Mouse (Mus musculus) testis, postnatal 14 days (tissue): Measurements from ENCODE around the gene Mal.
"Not testable (repeated sequence)": the region's sequence is repeated elsewhere in the genome, so short reads cannot be mapped to it uniquely, and the experiment has no call there.

Experiments
- DNase-seq: peaks from one replicate; pipeline ENCODE4 v3.0.0; 2021; ENCODE audit warnings: low spot score

The Mal gene

GRCm38 (mm10) chr2:127624786-127625185, 31.7 kb downstream of the Mal start:
- DNase-seq: no peak

- DNase-seq: no peak
These were observed 34.4 kb downstream of the Mal start for GRCm38 (mm10) chr2:127622065-127622464.

- DNase-seq: no peak
These were observed 37.2 kb downstream of the Mal start for GRCm38 (mm10) chr2:127619311-127619710.

DNA sequence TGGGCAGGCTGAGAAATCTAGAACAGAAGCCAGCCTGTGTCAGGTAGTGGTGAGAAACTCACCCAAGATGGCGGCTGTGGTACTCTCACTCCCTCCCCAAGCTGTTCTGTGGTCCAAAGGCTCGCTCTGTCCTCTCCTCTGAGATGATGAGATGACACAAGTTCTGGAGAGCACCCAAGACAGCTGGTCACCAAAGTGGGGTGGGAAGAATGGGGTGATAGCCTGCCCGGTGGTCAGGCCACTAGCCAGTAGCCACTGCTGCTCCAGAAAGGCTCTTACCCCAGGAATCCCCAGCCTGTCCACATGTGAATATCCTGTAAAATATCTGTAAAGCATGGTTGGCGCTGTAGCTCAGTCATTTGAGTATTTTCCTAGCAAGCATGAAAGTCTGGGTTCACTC, 44.2 kb downstream of the Mal start:
- no peak for DNase-seq

- DNase-seq: no peak
These were observed 45.1 kb downstream of the Mal start for GRCm38 (mm10) chr2:127611386-127611785.

- no peak for DNase-seq
These were observed 47.5 kb downstream of the Mal start for GRCm38 (mm10) chr2:127608986-127609385.

DNA sequence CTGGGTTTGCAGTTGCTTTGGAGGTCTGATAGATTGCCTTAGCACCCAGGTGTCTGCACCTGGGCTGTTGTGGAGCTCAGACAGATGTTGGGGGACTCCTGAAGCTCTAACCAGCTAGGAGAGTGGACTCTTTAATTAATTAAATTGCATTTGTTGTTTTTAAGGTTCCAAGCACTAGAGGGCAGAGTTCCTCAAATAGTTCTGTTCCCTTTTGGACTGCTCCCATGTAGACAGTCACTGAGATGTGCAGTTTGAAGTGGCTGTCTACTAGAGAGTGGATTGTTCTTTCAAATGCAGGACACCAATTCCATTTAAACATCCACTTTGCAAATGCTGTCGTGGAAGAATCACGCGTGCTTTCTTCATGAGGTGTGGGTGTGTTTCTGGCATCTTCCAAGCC, 48.3 kb downstream of the Mal start:
- DNase-seq: no peak

DNA sequence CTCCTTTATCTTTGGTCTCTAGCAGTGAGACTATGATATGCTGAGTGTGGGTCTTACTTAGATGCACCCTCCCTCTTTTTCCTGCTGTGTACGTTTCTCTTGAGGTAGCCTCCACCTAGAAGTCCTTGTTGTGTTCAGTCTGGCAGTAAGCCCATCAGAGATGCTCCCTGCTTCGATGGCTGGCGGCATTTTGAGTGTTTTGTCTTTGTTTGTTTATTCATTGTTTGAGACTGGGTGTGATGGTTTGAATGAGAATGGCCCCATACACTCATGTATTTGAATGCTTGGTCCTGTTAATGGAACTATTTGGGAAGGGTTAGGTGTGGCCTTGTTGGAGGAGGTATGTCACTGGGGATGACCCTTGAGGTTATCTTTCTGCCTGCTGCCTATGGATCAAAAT, 51.3 kb downstream of the Mal start:
- DNase-seq: no peak

DNA sequence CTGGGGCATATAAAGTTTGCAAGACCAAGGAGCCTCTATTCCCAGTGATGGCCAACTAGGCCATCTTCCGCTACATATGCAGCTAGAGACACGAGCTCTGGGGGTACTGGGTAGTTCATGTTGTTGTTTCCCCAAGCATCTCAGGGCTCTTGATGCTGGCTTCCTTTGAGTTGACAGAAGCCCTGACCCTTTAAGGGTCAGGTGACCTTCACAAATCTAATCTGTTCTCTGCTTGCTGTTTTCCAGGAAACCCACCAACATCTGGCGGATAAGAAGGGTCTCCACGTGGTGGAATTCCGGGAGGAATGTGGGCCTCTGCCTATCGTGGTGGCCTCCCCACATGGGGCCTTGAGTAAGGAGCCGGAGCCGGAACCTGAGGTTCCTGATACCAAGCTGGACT, 53.1 kb downstream of the Mal start:
- not testable (repeated sequence) for DNase-seq

DNA sequence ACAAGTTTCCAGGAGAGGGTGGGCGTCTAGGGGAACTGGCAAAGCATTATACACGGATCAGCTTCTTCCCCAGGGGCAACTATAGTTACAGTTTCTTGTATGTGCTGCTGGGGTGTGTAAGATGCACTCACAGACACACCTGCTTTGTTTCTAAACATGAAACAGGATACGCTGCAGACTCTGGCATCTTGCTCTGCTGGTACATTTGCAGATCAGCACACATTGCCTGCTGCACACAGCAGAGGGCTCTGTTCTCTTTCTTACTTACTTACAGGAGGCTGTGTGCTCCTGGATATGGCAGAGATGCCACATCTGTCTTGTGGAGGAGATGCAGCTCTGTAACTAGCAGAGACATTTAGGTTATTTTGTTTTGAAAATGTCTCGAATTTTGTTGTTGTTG, 65.7 kb downstream of the Mal start:
- peak; percentile 18 for DNase-seq

- DNase-seq: peak; percentile 52
These were observed 66.3 kb downstream of the Mal start for GRCm38 (mm10) chr2:127590204-127590603.

DNA sequence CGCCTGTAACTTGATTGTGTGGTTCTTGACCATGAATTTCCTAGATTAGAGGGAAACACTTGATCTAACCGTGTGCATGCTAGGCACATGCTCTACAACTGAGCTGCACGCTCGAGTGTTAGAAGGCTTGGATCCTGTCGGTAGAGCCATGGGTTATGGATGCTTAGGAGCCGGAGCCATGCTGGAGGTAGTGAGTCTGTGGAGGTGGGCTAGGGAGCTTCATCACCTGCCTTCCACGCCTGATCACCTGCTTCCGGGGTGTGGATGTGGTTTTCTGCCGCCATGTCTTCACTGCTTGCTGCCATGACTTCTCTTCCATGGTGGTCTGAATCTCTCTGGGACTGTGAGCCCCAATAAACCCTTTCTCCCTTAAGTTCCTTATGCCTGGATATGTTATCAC, 67.6 kb downstream of the Mal start:
- DNase-seq: no peak

DNA sequence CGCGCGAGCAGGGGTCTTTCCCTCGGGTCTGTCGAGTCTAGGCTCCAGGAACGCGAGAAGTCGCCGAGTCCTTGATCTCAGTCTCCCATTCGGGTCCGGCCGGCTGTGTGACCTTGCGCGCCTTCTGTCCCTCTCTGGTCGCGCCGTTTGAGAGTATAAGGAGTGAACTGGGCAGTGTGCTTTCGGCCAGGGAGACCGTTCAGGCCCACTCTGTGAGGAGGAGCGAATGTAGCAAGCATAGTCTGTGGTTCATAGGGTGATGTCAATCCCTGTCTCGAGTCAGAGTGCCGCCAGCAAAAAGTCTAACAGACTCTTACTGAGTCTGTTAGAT, 69.0 kb downstream of the Mal start:
- DNase-seq: no peak

GRCm38 (mm10) chr2:127586694-127587513, 69.6 kb downstream of the Mal start, which contains the start of the genes Zfp661 and Mrps5:
Gene Zfp661, minus strand, starts transcription at chr2:127587094.
Gene Mrps5, plus strand, starts transcription at chr2:127587222.
- DNase-seq: peak; percentile 82

DNA sequence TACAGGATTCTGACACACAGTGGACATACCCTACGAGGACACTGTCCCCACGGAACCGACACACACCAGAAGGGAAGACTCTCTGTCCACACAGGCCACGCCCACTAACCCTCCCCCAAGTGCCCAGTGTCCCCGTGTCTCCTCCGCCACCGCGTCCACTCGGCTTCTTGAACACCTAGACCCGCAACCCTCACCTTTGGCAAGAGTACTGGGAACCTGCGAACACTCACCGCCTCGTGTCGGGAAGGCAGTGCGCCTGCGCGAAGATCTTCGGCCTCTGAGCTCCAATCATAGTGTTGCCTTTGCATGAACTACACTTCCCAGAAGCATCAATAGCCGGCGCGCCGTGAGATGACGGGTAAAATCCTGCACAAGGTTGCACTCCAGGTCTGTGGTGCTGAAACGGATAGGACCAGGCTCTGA, 72.0 kb downstream of the Mal start:
- peak; percentile 91 for DNase-seq
